16 mouse cellular contexts compared by ENCODE assay signal in genomic region chr14:61694796-61695195, GRCm38 (mm10).
A peak's percentile ranks its signal among the peaks of the same experiment; 100 is the strongest.
DNase-seq lines count a peak whose midpoint lies in the region; ATAC-seq and TF ChIP-seq lines count a peak whose summit lies in the region.
"Had no signal": no experiment of that assay in that cellular context is flagged by ENCODE, and none has a peak within 500 bp of the region (broad histone marks: within the 10 kb centered on the region; RNA-seq: fewer than 3 reads in every experiment).

No protein-coding gene starts in this region.

- ATAC-seq in intestine, postnatal 0 days, result no peak
- ATAC-seq in intestine, embryonic 16.5 days, result no peak
- ATAC-seq: forebrain, embryonic 15.5 days had no signal

- WGBS in intestine, postnatal 0 days, result 89% methylated on average over 3 of the region's 3 CpGs
- 91% methylated on average over 3 of the region's 3 CpGs for WGBS in intestine, embryonic 16.5 days

- H3K9me3 ChIP-seq in intestine, postnatal 0 days (ENCODE audit: control insufficient read depth), result no peaks in the 10 kb centered on the region
- H3K9me3 ChIP-seq in intestine, embryonic 16.5 days (ENCODE audit: control insufficient read depth, low read length), result no peaks in the 10 kb centered on the region
- H3K9me3 ChIP-seq: embryonic facial prominence, embryonic 12.5 days; forebrain, embryonic 15.5 days; heart, embryonic 12.5 days; hindbrain, embryonic 15.5 days had no signal

- no peak for TF ChIP-seq CTCF in gastrocnemius, adult 2 months (IDR thresholded peaks at IDR 0.05)
- TF ChIP-seq CTCF in intestine, postnatal 0 days (IDR thresholded peaks at IDR 0.05; ENCODE audit: low read depth), result 0 out of 2 replicates have a peak, but pooled peaks have one; percentile 3

- DNase-seq in gastrocnemius, adult 2 months, result no peak
- no peak for DNase-seq in gastrocnemius, adult 8-10 months (ENCODE audit: low spot score in 2 of 2)
- peak; percentile 12 for DNase-seq in ZHBTc4 (ENCODE audit: low read depth, low spot score)
- no peak for DNase-seq in kidney, postnatal 10 days
- DNase-seq: cerebellum, adult 11-12 months; cerebellum, adult 9-10 months; cerebellum, postnatal 25 days; heart, postnatal 36 days; kidney, adult 11 months had no signal

- no peaks in the 10 kb centered on the region for H3K36me3 ChIP-seq in intestine, postnatal 0 days (ENCODE audit: control insufficient read depth, insufficient read depth)
- no peaks in the 10 kb centered on the region for H3K36me3 ChIP-seq in intestine, embryonic 16.5 days (ENCODE audit: control insufficient read depth, insufficient read depth, low read length)
- H3K36me3 ChIP-seq: embryonic facial prominence, embryonic 12.5 days; forebrain, embryonic 15.5 days; heart, embryonic 12.5 days; hindbrain, embryonic 15.5 days had no signal

- H3K27ac ChIP-seq in gastrocnemius, adult 2 months, result peak overlapping the region; percentile 56
- no peak overlapping the region for H3K27ac ChIP-seq in intestine, postnatal 0 days (ENCODE audit: low read depth, low read length)
- no peak overlapping the region for H3K27ac ChIP-seq in intestine, embryonic 16.5 days (ENCODE audit: low read length)
- H3K27ac ChIP-seq: embryonic facial prominence, embryonic 12.5 days; forebrain, embryonic 15.5 days; hindbrain, embryonic 15.5 days had no signal

- H3K4me2 ChIP-seq in intestine, postnatal 0 days (replicated peaks; ENCODE audit: low read depth), result no peak overlapping the region
- no peak overlapping the region for H3K4me2 ChIP-seq in intestine, embryonic 16.5 days (ENCODE audit: low read depth, low read length)
- H3K4me2 ChIP-seq: embryonic facial prominence, embryonic 12.5 days; forebrain, embryonic 15.5 days; heart, embryonic 12.5 days; hindbrain, embryonic 15.5 days had no signal

- no peaks in the 10 kb centered on the region for H3K4me1 ChIP-seq in intestine, postnatal 0 days (replicated peaks; ENCODE audit: control insufficient read depth, insufficient read depth, low read length)
- H3K4me1 ChIP-seq in intestine, embryonic 16.5 days (ENCODE audit: control insufficient read depth, insufficient read depth, low read length), result no peaks in the 10 kb centered on the region

- no peak overlapping the region for H3K9ac ChIP-seq in intestine, postnatal 0 days (ENCODE audit: low read depth, low read length)
- H3K9ac ChIP-seq in intestine, embryonic 16.5 days (ENCODE audit: low read depth, low read length), result no peak overlapping the region
- H3K9ac ChIP-seq: embryonic facial prominence, embryonic 12.5 days; forebrain, embryonic 15.5 days; heart, embryonic 12.5 days; hindbrain, embryonic 15.5 days had no signal

- intact Hi-C loops in gastrocnemius, adult 2 months (cut with DNase I), result loop anchor here (5.0 kb wide), 1 partner anchor 48 kb away; no protein-coding TSS in a partner anchor

- peaks cover 14% of the 10 kb centered on the region for H3K27me3 ChIP-seq in intestine, postnatal 0 days (replicated peaks; ENCODE audit: control insufficient read depth, insufficient read depth, low read length)
- peaks cover 9% of the 10 kb centered on the region for H3K27me3 ChIP-seq in intestine, embryonic 16.5 days (replicated peaks; ENCODE audit: control insufficient read depth, insufficient read depth, low read length)
- H3K27me3 ChIP-seq: CH12.LX had no signal

- no peak overlapping the region for H3K4me3 ChIP-seq in gastrocnemius, adult 2 months
- H3K4me3 ChIP-seq in intestine, postnatal 0 days (ENCODE audit: low read depth, low read length), result no peak overlapping the region
- no peak overlapping the region for H3K4me3 ChIP-seq in intestine, embryonic 16.5 days (ENCODE audit: low read length)
- H3K4me3 ChIP-seq: embryonic facial prominence, embryonic 12.5 days; forebrain, embryonic 15.5 days; heart, embryonic 12.5 days; hindbrain, embryonic 15.5 days had no signal
